10 mouse cellular contexts compared by ENCODE assay signal in the genomic region with DNA sequence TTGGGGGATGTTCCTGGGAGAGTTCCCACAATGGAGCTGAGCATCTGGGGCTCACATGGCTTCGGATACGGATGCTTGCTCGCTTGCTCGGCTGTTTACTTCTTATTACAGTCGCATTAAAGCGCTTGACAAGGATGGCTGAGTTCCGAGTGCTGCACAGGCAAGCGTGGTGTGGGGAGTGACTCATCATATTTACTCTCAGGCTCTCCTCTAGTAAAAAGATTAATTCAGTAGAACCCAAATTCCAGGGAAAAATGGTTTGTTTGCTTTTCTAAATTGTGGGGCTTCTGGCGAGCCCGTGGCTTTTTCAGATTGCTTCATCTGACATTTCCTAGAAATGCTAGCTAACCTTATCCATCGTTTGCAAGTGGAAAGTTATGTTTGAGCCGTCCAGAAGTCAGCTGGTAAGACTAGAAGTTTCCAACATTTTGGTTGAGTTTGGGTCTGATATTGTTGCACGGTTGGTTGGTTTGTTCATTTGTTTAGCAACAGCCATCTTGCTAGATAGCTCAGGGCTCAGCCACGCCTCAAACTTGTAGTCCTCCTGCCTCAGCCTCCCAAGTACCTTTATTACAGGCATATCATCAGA. TPM values are rescaled to one million over a fixed set of nuclear protein-coding genes. Genes with fewer than 3 reads are reported as not detected.
DNase-seq lines count a peak whose midpoint lies in the region; ATAC-seq and TF ChIP-seq lines count a peak whose summit lies in the region.
"Had no signal": no experiment of that assay in that cellular context is flagged by ENCODE, and none has a peak within 500 bp of the region (broad histone marks: within the 10 kb centered on the region; RNA-seq: fewer than 3 reads in every experiment).

No protein-coding gene starts in this region.

- WGBS in kidney, embryonic 14.5 days: 58% methylated on average over 14 of the region's 14 CpGs
- 38% methylated on average over 14 of the region's 14 CpGs for WGBS in stomach, postnatal 0 days

- no peak overlapping the region for H3K9ac ChIP-seq in kidney, embryonic 14.5 days (ENCODE audit: low read depth, low read length)
- H3K9ac ChIP-seq in stomach, postnatal 0 days (ENCODE audit: low read length): no peak overlapping the region

- no peaks in the 10 kb centered on the region for H3K36me3 ChIP-seq in kidney, embryonic 14.5 days (ENCODE audit: control insufficient read depth, insufficient read depth, low read length)
- no peaks in the 10 kb centered on the region for H3K36me3 ChIP-seq in stomach, postnatal 0 days (ENCODE audit: control insufficient read depth, insufficient read depth, low read length)

- H3K27me3 ChIP-seq in kidney, embryonic 14.5 days (ENCODE audit: control insufficient read depth, insufficient read depth, low read length): no peaks in the 10 kb centered on the region
- no peaks in the 10 kb centered on the region for H3K27me3 ChIP-seq in stomach, postnatal 0 days (ENCODE audit: control insufficient read depth, insufficient read depth, low read length)

- H3K4me3 ChIP-seq in kidney, embryonic 14.5 days (ENCODE audit: low read length): no peak overlapping the region
- H3K4me3 ChIP-seq in stomach, postnatal 0 days (ENCODE audit: low read depth, low read length): no peak overlapping the region

- peaks cover 11% of the 10 kb centered on the region; the same call in 1 of the 2 replicates for H3K4me1 ChIP-seq in kidney, embryonic 14.5 days (ENCODE audit: control insufficient read depth, insufficient read depth, low read length)
- peaks cover 3% of the 10 kb centered on the region; the same call in 1 of the 2 replicates for H3K4me1 ChIP-seq in stomach, postnatal 0 days (replicated peaks; ENCODE audit: control insufficient read depth, insufficient read depth)

- DNase-seq in adrenal gland, adult (ENCODE audit: inconsistent age in 2 of 2, low spot score in 1 of 2): peak; percentile 33 to 63
- no peak for DNase-seq in adrenal gland, postnatal 4 days (ENCODE audit: low spot score in 2 of 2)
- DNase-seq in kidney, postnatal 14 days: no peak
- DNase-seq in right cerebral cortex, postnatal 25 days: peak; percentile 22
- no peak for DNase-seq in right cerebral cortex, postnatal 10 days (ENCODE audit: low spot score in 2 of 2)
- DNase-seq in stomach, postnatal 0 days (ENCODE audit: low spot score): peak; percentile 45
- DNase-seq in embryo, embryonic 10.5 days (ENCODE audit: low spot score): no peak
- DNase-seq: embryo, embryonic 11 days; heart, postnatal 4 days had no signal

- ATAC-seq in kidney, embryonic 14.5 days (ENCODE audit: low FRiP score, low TSS enrichment): peak; percentile 58; the same call in 1 of the 2 replicates
- peak; percentile 19; the same call in 1 of the 2 replicates for ATAC-seq in stomach, postnatal 0 days (ENCODE audit: low FRiP score, low TSS enrichment)

- no peaks in the 10 kb centered on the region for H3K9me3 ChIP-seq in kidney, embryonic 14.5 days (ENCODE audit: control insufficient read depth, low read length)
- H3K9me3 ChIP-seq in stomach, postnatal 0 days (ENCODE audit: control insufficient read depth, low read length): no peaks in the 10 kb centered on the region

- TF ChIP-seq EP300 in stomach, postnatal 0 days (optimal IDR thresholded peaks at IDR 0.05): no peak

- no peak overlapping the region for H3K4me2 ChIP-seq in kidney, embryonic 14.5 days (replicated peaks; ENCODE audit: low read depth, low read length)
- no peak overlapping the region for H3K4me2 ChIP-seq in stomach, postnatal 0 days (replicated peaks; ENCODE audit: low read depth)

- TF ChIP-seq CTCF in stomach, postnatal 0 days (IDR thresholded peaks at IDR 0.05; ENCODE audit: low read depth): no peak

- H3K27ac ChIP-seq in kidney, embryonic 14.5 days (ENCODE audit: low read depth, low read length): no peak overlapping the region
- H3K27ac ChIP-seq in stomach, postnatal 0 days (replicated peaks): peak overlapping the region; percentile 63

RNA-seq across cellular contexts. Expression of gene Gm9887, which starts 46.9 kb away (rescaled TPM):
- 1 to 10 TPM; 1.1 to 1.2 TPM for total RNA-seq in adrenal gland, postnatal 4 days (2021)
- polyA plus RNA-seq in kidney, embryonic 14.5 days (2014; fragmentation: Nextera tagmentation; extraction: Ambion mirVana): 1.3 and 2.9 TPM in 2 replicates
- polyA plus RNA-seq in stomach, postnatal 0 days (2015; fragmentation: Nextera tagmentation; extraction: Ambion mirVana): 2.4 and 4.1 TPM in 2 replicates

RNA-seq across cellular contexts. Expression of gene Arf6, which starts 47.2 kb away (rescaled TPM):
- 100 to 1,000 TPM; 100 to 105 TPM for total RNA-seq in adrenal gland, postnatal 4 days (2021)
- 59.7 and 75.0 TPM in 2 replicates for polyA plus RNA-seq in kidney, embryonic 14.5 days (2014; fragmentation: Nextera tagmentation; extraction: Ambion mirVana)
- 97.8 and 116 TPM in 2 replicates for polyA plus RNA-seq in stomach, postnatal 0 days (2015; fragmentation: Nextera tagmentation; extraction: Ambion mirVana)

Comparison
In these comparisons a context has a peak if more than half of its experiments do, and no peak if none do; other contexts are left out.
1. DNase-seq: peak in adrenal gland, adult (2 of 2), right cerebral cortex, postnatal 25 days (single experiment) and stomach, postnatal 0 days (single experiment); none in adrenal gland, postnatal 4 days (0 of 2), kidney, postnatal 14 days (single experiment), right cerebral cortex, postnatal 10 days (0 of 2) and embryo, embryonic 10.5 days (single experiment).